Mouse (Mus musculus) bone marrow, adult 2 months (tissue): ENCODE results near the gene Ssmem1. TPM values are rescaled to one million over a fixed set of nuclear protein-coding genes. Genes with fewer than 3 reads are reported as not detected.

Source experiments
- H3K27ac ChIP-seq: fragments of 200-500 bp; 2 replicates; pipeline ENCODE4 v1.5.1; 2012; ENCODE audit warnings: low read depth, mild to moderate bottlenecking, control low read depth, inconsistent platforms, low read length; ENCODE audit not compliant: control insufficient read depth, poor library complexity, insufficient read depth
- H3K4me1 ChIP-seq: fragments of 200-500 bp; 2 replicates; pipeline ENCODE4 v1.6.1; 2011; ENCODE audit warnings: low read length; ENCODE audit not compliant: control insufficient read depth, insufficient read depth
- H3K4me3 ChIP-seq: fragments of 200-500 bp; replicated peaks from 2 replicates; pipeline ENCODE3; 2011; ENCODE audit warnings: mild to moderate bottlenecking, low read depth, low read length, control low read depth; ENCODE audit not compliant: control insufficient read depth
- CTCF ChIP-seq: fragments of 200-500 bp; IDR thresholded peaks from 2 replicates; pipeline ENCODE4 v1.5.1; 2011; ENCODE audit warnings: low read length, control low read depth; ENCODE audit not compliant: control insufficient read depth, insufficient read depth
- POLR2A ChIP-seq: fragments of 200-500 bp; IDR thresholded peaks from 2 replicates; pipeline ENCODE4 v1.6.1; 2011; ENCODE audit warnings: low read depth, mild to moderate bottlenecking, control low read depth, low read length, borderline replicate concordance; ENCODE audit not compliant: control insufficient read depth
- WGBS: fragments of 180-500 bp; shearing (Covaris S2); methylation state at CpG from one replicate; pipeline ENCODE4 v1.1.7; 2018; 5-methylcytosine and 5-hydroxymethylcytosine counted together
- polyA plus RNA-seq: library from polyadenylated mRNA; stranded (reverse); fragments of >200 nt; gene quantifications from 2 replicates; pipeline ENCODE4 v1.2.4, GENCODE M21; 2011; ENCODE audit warnings: low replicate concordance; ENCODE audit not compliant: missing spikeins, insufficient read depth, insufficient read length

The Ssmem1 gene
- polyA plus RNA-seq, 1 experiment = not detected

GRCm38 (mm10) chr6:30471706-30472105 is 37.9 kb upstream of the Ssmem1 start:
- no peak overlapping the region for H3K4me3 ChIP-seq
- 67% methylated on average over 3 of the region's 3 CpGs for WGBS
- TF ChIP-seq CTCF = no peak
- H3K4me1 ChIP-seq = no peaks in the 10 kb centered on the region
- no peak overlapping the region for H3K27ac ChIP-seq

GRCm38 (mm10) chr6:30476025-30476765 is 33.5 kb upstream of the Ssmem1 start:
- TF ChIP-seq CTCF (no peak), POLR2A (no peak)
- WGBS = 68% methylated on average over 10 of the region's 10 CpGs

GRCm38 (mm10) chr6:30477210-30477714 is 32.4 kb upstream of the Ssmem1 start:
- TF ChIP-seq CTCF (no peak), POLR2A (no peak)
- 91% methylated on average over 8 of the region's 8 CpGs for WGBS
- H3K27ac ChIP-seq = no peak overlapping the region

More at GRCm38 (mm10) chr6:30476025-30476765, 33.5 kb upstream of the Ssmem1 start:
- Histone ChIP-seq H3K4me1 (no peaks in the 10 kb centered on the region), H3K4me3 (no peak overlapping the region), H3K27ac (no peak overlapping the region)

GRCm38 (mm10) chr6:30477784-30478183 is 31.9 kb upstream of the Ssmem1 start:
- TF ChIP-seq POLR2A (no peak), CTCF (no peak)
- 84% methylated on average over 6 of the region's 6 CpGs for WGBS
- Histone ChIP-seq H3K4me1 (no peaks in the 10 kb centered on the region), H3K27ac (no peak overlapping the region), H3K4me3 (no peak overlapping the region)

More at GRCm38 (mm10) chr6:30477210-30477714, 32.4 kb upstream of the Ssmem1 start:
- Histone ChIP-seq H3K4me1 (no peaks in the 10 kb centered on the region), H3K4me3 (no peak overlapping the region)

GRCm38 (mm10) chr6:30479418-30479817 is 30.2 kb upstream of the Ssmem1 start:
- no peak for TF ChIP-seq POLR2A
- H3K4me3 ChIP-seq = no peak overlapping the region
- WGBS = 93% methylated on average over 3 of the region's 3 CpGs
- no peak overlapping the region for H3K27ac ChIP-seq
- H3K4me1 ChIP-seq = no peaks in the 10 kb centered on the region

GRCm38 (mm10) chr6:30482908-30483307 is 26.7 kb upstream of the Ssmem1 start:
- 89% methylated on average over 2 of the region's 2 CpGs for WGBS
- no peaks in the 10 kb centered on the region for H3K4me1 ChIP-seq
- no peak for TF ChIP-seq CTCF
- no peak for TF ChIP-seq POLR2A
- no peak overlapping the region for H3K4me3 ChIP-seq
- H3K27ac ChIP-seq = no peak overlapping the region

- Histone ChIP-seq H3K27ac (no peak overlapping the region), H3K4me3 (no peak overlapping the region), H3K4me1 (no peaks in the 10 kb centered on the region)
- 86% methylated on average over 6 of the region's 6 CpGs for WGBS
- TF ChIP-seq CTCF (no peak), POLR2A (no peak)
Measured at GRCm38 (mm10) chr6:30486504-30486903, 23.1 kb upstream of the Ssmem1 start.

- WGBS = 13% methylated on average over 3 of the region's 3 CpGs
- no peak overlapping the region for H3K4me3 ChIP-seq
- TF ChIP-seq CTCF (no peak), POLR2A (no peak)
- H3K4me1 ChIP-seq = no peaks in the 10 kb centered on the region; the same call in 1 of the 2 replicates
- no peak overlapping the region for H3K27ac ChIP-seq
Measured at GRCm38 (mm10) chr6:30499049-30499448, 10.6 kb upstream of the Ssmem1 start.
